Comparison of ENCODE assay signal across 12 mouse cellular contexts in the genomic region with DNA sequence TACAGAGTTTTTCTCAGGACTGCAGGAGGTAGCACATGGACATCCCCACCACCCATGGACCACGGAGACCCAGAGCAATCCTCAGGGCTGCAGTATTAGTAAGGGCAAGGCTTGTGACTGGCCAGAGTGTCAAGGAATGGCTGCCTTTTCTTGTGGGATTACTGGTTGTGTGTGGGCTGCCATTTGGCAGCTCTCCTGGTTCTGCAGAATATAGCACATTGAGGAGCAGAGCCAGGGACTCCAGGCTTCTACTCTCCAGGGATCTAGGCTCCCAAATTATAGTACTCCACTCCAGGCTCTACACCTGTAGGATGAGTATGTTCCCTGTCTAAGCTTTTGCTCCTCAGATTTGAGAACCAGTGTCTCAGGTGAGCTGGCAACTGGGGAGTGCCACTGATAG.
"Had no signal": no experiment of that assay in that cellular context is flagged by ENCODE, and none has a peak within 500 bp of the region (broad histone marks: within the 10 kb centered on the region; RNA-seq: fewer than 3 reads in every experiment).

No protein-coding gene starts in this region.

- H3K4me3 ChIP-seq: kidney, embryonic 15.5 days; limb, embryonic 13.5 days; midbrain, embryonic 12.5 days; neural tube, embryonic 13.5 days had no signal

- H3K27ac ChIP-seq: kidney, embryonic 15.5 days; limb, embryonic 13.5 days; liver, embryonic 14.5 days; midbrain, embryonic 12.5 days; neural tube, embryonic 13.5 days had no signal

- H3K36me3 ChIP-seq: kidney, embryonic 15.5 days; limb, embryonic 13.5 days; midbrain, embryonic 12.5 days; neural tube, embryonic 13.5 days had no signal

- DNase-seq: kidney, adult 2 months; kidney, postnatal 14 days; left cerebral cortex, postnatal 4 days; lung, adult 18-20 months; retina, postnatal 1 day; thymus, postnatal 4 days had no signal

- H3K4me1 ChIP-seq: kidney, embryonic 15.5 days; midbrain, embryonic 12.5 days; neural tube, embryonic 13.5 days had no signal

- H3K9ac ChIP-seq: kidney, embryonic 15.5 days; limb, embryonic 13.5 days; liver, embryonic 14.5 days; midbrain, embryonic 12.5 days; neural tube, embryonic 13.5 days had no signal

- ATAC-seq: midbrain, embryonic 16.5 days had no signal

- H3K27me3 ChIP-seq: kidney, embryonic 15.5 days; limb, embryonic 13.5 days; midbrain, embryonic 12.5 days; neural tube, embryonic 13.5 days had no signal

- H3K4me2 ChIP-seq: kidney, embryonic 15.5 days; limb, embryonic 13.5 days; midbrain, embryonic 12.5 days; neural tube, embryonic 13.5 days had no signal

- H3K9me3 ChIP-seq: kidney, embryonic 15.5 days; limb, embryonic 13.5 days; midbrain, embryonic 12.5 days; neural tube, embryonic 13.5 days had no signal
